Mouse (Mus musculus): ENCODE results near the gene Prrg3. TPM values are rescaled to one million over a fixed set of nuclear protein-coding genes. Genes with fewer than 3 reads are reported as not detected.
"Not testable (repeated sequence)": the region's sequence is repeated elsewhere in the genome, so short reads cannot be mapped to it uniquely, and the experiment has no call there.

The Prrg3 gene
- total and polyA plus RNA-seq, 3 experiments: 4.5 to 6.8 (median 4.9) TPM

DNA sequence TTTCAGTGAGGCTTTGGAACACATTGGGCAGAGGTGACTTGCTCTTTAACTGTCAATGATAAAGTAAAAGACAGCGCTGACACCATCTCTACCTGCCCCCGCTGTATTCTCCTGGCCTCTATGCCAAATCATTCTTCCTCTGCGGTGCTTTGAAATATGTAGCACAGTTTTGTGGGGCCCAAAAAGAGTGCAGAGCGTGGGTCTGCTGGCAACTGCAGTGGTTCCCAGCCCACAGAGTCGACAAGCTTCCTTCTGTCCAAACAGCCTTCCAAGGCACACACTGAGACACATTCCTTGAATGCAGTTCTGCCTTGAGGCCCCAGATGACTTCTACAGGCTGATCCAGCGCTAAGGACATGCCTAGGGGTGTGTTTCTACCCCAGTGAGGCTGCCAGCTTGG is 6.4 kb downstream of the Prrg3 start:
- no peak overlapping the region for H3K4me3 ChIP-seq
- H3K79me2 ChIP-seq (replicated peaks; ENCODE audit: control insufficient read depth, insufficient read depth, low read length): no peaks in the 10 kb centered on the region
- no peak for TF ChIP-seq CTCF (IDR thresholded peaks at IDR 0.05)
- no peak for TF ChIP-seq EP300 (IDR thresholded peaks at IDR 0.05; ENCODE audit: insufficient read depth, low read depth, low read length)
- no peak for TF ChIP-seq POLR2A (IDR thresholded peaks at IDR 0.05; ENCODE audit: insufficient read depth, low read depth, low read length)
- intact Hi-C loops (cut with DNase I): no loop called here
- DNase-seq: no peak
- H3K36me3 ChIP-seq (ENCODE audit: control insufficient read depth, insufficient read depth, low read length): no peaks in the 10 kb centered on the region
- H3K9ac ChIP-seq (ENCODE audit: low read depth, low read length): no peak overlapping the region
- H3K4me1 ChIP-seq (ENCODE audit: control insufficient read depth, insufficient read depth, low read length): no peaks in the 10 kb centered on the region; the same call in 1 of the 2 replicates
- H3K27ac ChIP-seq: no peak overlapping the region
- 74% methylated on average over 6 of the region's 6 CpGs for WGBS
- no peaks in the 10 kb centered on the region for H3K27me3 ChIP-seq (ENCODE audit: control insufficient read depth, insufficient read depth, low read length)

DNA sequence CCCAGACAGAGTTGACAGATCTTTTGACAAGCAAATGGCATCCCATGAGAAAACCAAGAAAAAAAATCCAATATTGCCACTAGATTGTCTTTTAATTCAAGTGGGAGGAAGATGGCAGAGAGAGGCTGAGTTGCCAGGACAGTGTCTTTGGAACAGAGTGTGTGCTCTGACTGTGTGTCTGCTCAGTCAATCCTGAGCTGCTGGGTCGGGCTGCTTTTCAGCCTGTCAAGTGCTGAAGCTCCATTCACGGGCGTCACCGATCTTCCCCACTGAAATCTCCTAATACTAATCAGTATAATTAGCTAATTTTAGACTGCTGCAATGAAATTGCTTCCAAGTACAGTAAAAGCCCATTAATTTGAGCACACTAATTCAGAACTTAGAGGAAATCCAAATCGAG is 8.9 kb downstream of the Prrg3 start:
- Histone ChIP-seq H3K27me3 (ENCODE audit: control insufficient read depth, insufficient read depth, low read length) (no peaks in the 10 kb centered on the region), H3K36me3 (ENCODE audit: control insufficient read depth, insufficient read depth, low read length) (no peaks in the 10 kb centered on the region), H3K4me1 (ENCODE audit: control insufficient read depth, insufficient read depth, low read length) (no peaks in the 10 kb centered on the region), H3K4me3 (no peak overlapping the region), H3K27ac (no peak overlapping the region), H3K9ac (ENCODE audit: low read depth, low read length) (no peak overlapping the region), H3K79me2 (replicated peaks; ENCODE audit: control insufficient read depth, insufficient read depth, low read length) (no peaks in the 10 kb centered on the region)
- 64% methylated on average over 5 of the region's 5 CpGs for WGBS
- DNase-seq: no peak
- TF ChIP-seq POLR2A (IDR thresholded peaks at IDR 0.05; ENCODE audit: insufficient read depth, low read depth, low read length) (no peak), CTCF (IDR thresholded peaks at IDR 0.05) (no peak), EP300 (IDR thresholded peaks at IDR 0.05; ENCODE audit: insufficient read depth, low read depth, low read length) (no peak)
- intact Hi-C loops (cut with DNase I): no loop called here

DNA sequence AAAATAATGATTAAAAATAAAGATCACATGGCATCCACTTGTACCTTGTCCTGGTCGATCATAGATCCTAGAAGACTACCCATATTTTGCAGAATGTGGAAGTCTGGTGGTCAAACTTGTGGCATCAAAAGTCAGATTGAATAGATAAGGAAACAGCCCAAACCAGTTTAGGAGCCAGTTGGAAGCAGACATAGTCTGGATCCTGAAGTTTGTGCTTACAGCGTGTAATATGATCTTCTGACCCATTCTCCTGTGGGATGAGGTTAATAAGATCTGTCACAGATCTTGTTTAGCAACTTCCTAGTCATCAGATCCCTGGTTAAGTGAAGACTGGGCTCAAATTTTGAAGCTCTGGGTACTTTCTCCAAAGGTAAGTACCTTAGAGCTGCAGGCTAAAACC is 10.3 kb downstream of the Prrg3 start, which contains the start of gene Fate1:
Fate1 (plus strand) TSS at position 301 of the 400 bp plus-strand sequence.
- Histone ChIP-seq H3K27ac (no peak within 1 kb of the TSS), H3K36me3 (ENCODE audit: control insufficient read depth, insufficient read depth, low read length) (no peaks in the 10 kb centered on the region), H3K4me1 (ENCODE audit: control insufficient read depth, insufficient read depth, low read length) (no peaks in the 10 kb centered on the region), H3K79me2 (replicated peaks; ENCODE audit: control insufficient read depth, insufficient read depth, low read length) (no peaks in the 10 kb centered on the region), H3K9ac (ENCODE audit: low read depth, low read length) (no peak within 1 kb of the TSS), H3K27me3 (ENCODE audit: control insufficient read depth, insufficient read depth, low read length) (no peaks in the 10 kb centered on the region), H3K4me3 (no peak within 1 kb of the TSS)
- WGBS: 81% methylated on average over 2 of the region's 2 CpGs
- TF ChIP-seq EP300 (IDR thresholded peaks at IDR 0.05; ENCODE audit: insufficient read depth, low read depth, low read length) (no peak), POLR2A (IDR thresholded peaks at IDR 0.05; ENCODE audit: insufficient read depth, low read depth, low read length) (no peak), CTCF (IDR thresholded peaks at IDR 0.05) (no peak)
- no peak for DNase-seq
- intact Hi-C loops (cut with DNase I): no loop called here

DNA sequence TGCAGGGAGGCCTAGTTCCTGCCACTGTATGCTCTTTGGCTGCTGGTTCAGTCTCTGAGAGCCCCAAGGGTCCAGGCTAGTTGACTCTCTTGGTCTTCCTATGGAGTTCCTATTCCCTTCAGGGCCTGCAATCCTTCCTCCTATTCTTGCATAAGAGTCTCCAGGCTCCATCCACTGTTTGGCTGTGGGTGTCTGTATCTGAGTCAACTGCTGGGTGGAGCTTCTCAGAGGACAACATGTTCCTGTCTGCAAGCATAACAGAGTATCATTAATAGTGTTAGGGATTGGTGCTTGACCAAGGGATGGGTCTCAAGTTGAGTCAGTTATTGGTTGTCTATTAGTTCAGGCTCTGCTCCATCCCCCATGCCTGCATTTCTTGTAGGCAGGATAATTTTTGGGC is 15.3 kb downstream of the Prrg3 start:
- H3K27ac ChIP-seq; H3K36me3 ChIP-seq (ENCODE audit: control insufficient read depth, insufficient read depth, low read length); H3K79me2 ChIP-seq (replicated peaks; ENCODE audit: control insufficient read depth, insufficient read depth, low read length); H3K9ac ChIP-seq (ENCODE audit: low read depth, low read length); DNase-seq; H3K4me1 ChIP-seq (ENCODE audit: control insufficient read depth, insufficient read depth, low read length); H3K4me3 ChIP-seq; H3K27me3 ChIP-seq (ENCODE audit: control insufficient read depth, insufficient read depth, low read length); intact Hi-C loops (cut with DNase I): not testable (repeated sequence)

DNA sequence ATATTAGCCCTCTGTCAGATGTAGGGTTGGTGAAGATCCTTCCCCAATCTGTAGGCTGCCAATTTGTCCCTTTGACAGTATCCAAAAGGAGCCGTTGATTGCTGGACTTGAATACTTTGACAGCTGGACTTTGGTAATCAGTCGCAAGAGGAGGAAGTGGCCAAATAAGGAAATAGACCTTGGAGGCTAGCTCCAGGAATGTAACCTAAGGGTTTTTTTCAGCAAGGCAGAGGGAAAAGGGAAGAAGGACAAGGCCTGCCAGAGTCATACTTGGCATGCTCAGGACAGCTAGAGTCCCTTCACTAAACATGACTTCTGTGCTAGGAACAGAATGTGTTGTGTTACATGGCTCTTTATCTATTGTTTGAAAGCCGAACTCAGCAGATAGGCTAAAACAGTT is 18.0 kb downstream of the Prrg3 start:
- no peaks in the 10 kb centered on the region for H3K27me3 ChIP-seq (ENCODE audit: control insufficient read depth, insufficient read depth, low read length)
- intact Hi-C loops (cut with DNase I): loop anchor here (10.0 kb wide), 2 partner anchors 114 to 834 kb away; no protein-coding TSS in a partner anchor
- H3K79me2 ChIP-seq (replicated peaks; ENCODE audit: control insufficient read depth, insufficient read depth, low read length): no peaks in the 10 kb centered on the region
- DNase-seq: no peak
- TF ChIP-seq CTCF (IDR thresholded peaks at IDR 0.05) (no peak), POLR2A (IDR thresholded peaks at IDR 0.05; ENCODE audit: insufficient read depth, low read depth, low read length) (no peak), EP300 (IDR thresholded peaks at IDR 0.05; ENCODE audit: insufficient read depth, low read depth, low read length) (no peak)
- no peak overlapping the region for H3K4me3 ChIP-seq
- peaks cover 1% of the 10 kb centered on the region; the same call in 1 of the 2 replicates for H3K4me1 ChIP-seq (ENCODE audit: control insufficient read depth, insufficient read depth, low read length)
- 32% methylated on average over 3 of the region's 3 CpGs for WGBS
- no peak overlapping the region for H3K9ac ChIP-seq (ENCODE audit: low read depth, low read length)
- H3K36me3 ChIP-seq (ENCODE audit: control insufficient read depth, insufficient read depth, low read length): no peaks in the 10 kb centered on the region
- H3K27ac ChIP-seq: no peak overlapping the region

DNA sequence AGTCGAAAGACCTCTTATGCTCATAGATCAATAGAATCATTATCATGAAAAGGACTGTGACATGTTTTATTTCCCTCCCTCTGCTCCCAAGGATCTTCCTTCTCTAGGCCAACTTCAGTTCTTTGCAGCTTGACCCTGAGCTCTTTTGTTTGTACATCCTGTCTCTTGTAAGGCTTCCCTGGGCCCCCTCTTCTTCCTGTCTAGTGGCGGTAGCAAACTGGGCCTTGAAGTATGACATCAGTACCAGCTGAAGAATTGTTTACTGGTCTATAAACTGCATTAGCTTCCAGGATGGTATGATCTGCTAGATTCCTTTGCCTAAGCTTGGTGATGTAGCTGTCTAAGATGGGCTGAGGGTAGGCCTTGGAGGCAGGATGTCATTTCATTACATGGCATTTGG is 18.9 kb downstream of the Prrg3 start:
- H3K4me1 ChIP-seq (ENCODE audit: control insufficient read depth, insufficient read depth, low read length): peaks cover 1% of the 10 kb centered on the region; the same call in 1 of the 2 replicates
- no peaks in the 10 kb centered on the region for H3K36me3 ChIP-seq (ENCODE audit: control insufficient read depth, insufficient read depth, low read length)
- no peak overlapping the region for H3K4me3 ChIP-seq
- no peaks in the 10 kb centered on the region for H3K79me2 ChIP-seq (replicated peaks; ENCODE audit: control insufficient read depth, insufficient read depth, low read length)
- H3K27ac ChIP-seq: no peak overlapping the region
- DNase-seq: no peak
- no peaks in the 10 kb centered on the region for H3K27me3 ChIP-seq (ENCODE audit: control insufficient read depth, insufficient read depth, low read length)
- intact Hi-C loops (cut with DNase I): loop anchor here (10.0 kb wide), 2 partner anchors 113 to 833 kb away; no protein-coding TSS in a partner anchor
- no peak for TF ChIP-seq EP300 (IDR thresholded peaks at IDR 0.05; ENCODE audit: insufficient read depth, low read depth, low read length)
- TF ChIP-seq POLR2A (IDR thresholded peaks at IDR 0.05; ENCODE audit: insufficient read depth, low read depth, low read length): no peak
- TF ChIP-seq CTCF (IDR thresholded peaks at IDR 0.05): no peak
- H3K9ac ChIP-seq (ENCODE audit: low read depth, low read length): no peak overlapping the region
- WGBS: 60% methylated on average over 2 of the region's 2 CpGs
